Mouse (Mus musculus) neutrophil, adult 5-6 weeks (primary cell): ENCODE measurements around the gene Agr3. TPM values are rescaled to one million over a fixed set of nuclear protein-coding genes. Genes with fewer than 3 reads are reported as not detected.

ENCODE experiments used
- ATAC-seq: fragments of 151-379, 151-347 bp; 2 replicates; pipeline ENCODE4 v1.8.0; 2017; ENCODE audit warnings: mild to moderate bottlenecking, moderate TSS enrichment; ENCODE audit not compliant: insufficient number of reproducible peaks, poor library complexity, low FRiP score, severe bottlenecking; ENCODE audit errors: extremely low read depth
- total RNA-seq: library from RNA; stranded (forward); fragments of 200-1000 nt; gene quantifications from 2 replicates; pipeline ENCODE4 v1.2.3, GENCODE M21; 2017

Gene Agr3
- not detected in 2 replicates for total RNA-seq

- ATAC-seq, result no peak
These were observed at the start of gene Agr3 for GRCm38 (mm10) chr12:35925402-35925801. Gene Agr3 (plus strand): TSS chr12:35925620.

- peak; percentile 36; the same call in 1 of the 2 replicates for ATAC-seq
These were observed 40.4 kb upstream of the Agr3 start for GRCm38 (mm10) chr12:35884892-35885558.

GRCm38 (mm10) chr12:35889383-35889782, 36.0 kb upstream of the Agr3 start:
- peak; percentile 84 for ATAC-seq

GRCm38 (mm10) chr12:35890756-35891155, 34.7 kb upstream of the Agr3 start:
- ATAC-seq, result no peak

GRCm38 (mm10) chr12:35894304-35894900, 31.0 kb upstream of the Agr3 start:
- no peak for ATAC-seq

- ATAC-seq, result peak; percentile 48; the same call in 1 of the 2 replicates
These were observed 29.3 kb upstream of the Agr3 start for GRCm38 (mm10) chr12:35895875-35896763.

GRCm38 (mm10) chr12:35896764-35897282, 28.6 kb upstream of the Agr3 start:
- ATAC-seq, result no peak

- ATAC-seq, result no peak
These were observed 14.8 kb upstream of the Agr3 start for GRCm38 (mm10) chr12:35910632-35911031.

- ATAC-seq, result no peak
These were observed 9.6 kb upstream of the Agr3 start for GRCm38 (mm10) chr12:35915813-35916212.

GRCm38 (mm10) chr12:35916467-35916866, 9.0 kb upstream of the Agr3 start:
- ATAC-seq, result no peak

GRCm38 (mm10) chr12:35918031-35918430, 7.4 kb upstream of the Agr3 start:
- no peak for ATAC-seq

GRCm38 (mm10) chr12:35927804-35928203, 2.4 kb downstream of the Agr3 start:
- no peak for ATAC-seq

GRCm38 (mm10) chr12:35932816-35933215, 7.4 kb downstream of the Agr3 start:
- no peak for ATAC-seq

GRCm38 (mm10) chr12:35951757-35952156, 26.3 kb downstream of the Agr3 start:
- ATAC-seq, result no peak

- 0 out of 2 replicates have a peak, but pooled peaks have one; percentile 26 for ATAC-seq
These were observed 31.8 kb downstream of the Agr3 start for GRCm38 (mm10) chr12:35957235-35957634.

GRCm38 (mm10) chr12:35966098-35966767, 40.8 kb downstream of the Agr3 start:
- ATAC-seq, result no peak

GRCm38 (mm10) chr12:35966768-35967141, 41.3 kb downstream of the Agr3 start:
- ATAC-seq, result no peak

- ATAC-seq, result no peak
These were observed 50.5 kb downstream of the Agr3 start for GRCm38 (mm10) chr12:35975898-35976297.

- no peak for ATAC-seq
These were observed 52.3 kb downstream of the Agr3 start for GRCm38 (mm10) chr12:35977633-35978246.
